Mouse (Mus musculus): ENCODE measurements around the gene Unc5cl.

Unc5cl gene

GRCm38 (mm10) chr17:48544722-48545121, 90.0 kb downstream of the Unc5cl start:
- no peak for DNase-seq

- peak; percentile 79 for DNase-seq
Measured at GRCm38 (mm10) chr17:48545223-48545943, 90.7 kb downstream of the Unc5cl start.

- no peak for DNase-seq
Measured at GRCm38 (mm10) chr17:48546036-48546435, 91.3 kb downstream of the Unc5cl start.

DNA sequence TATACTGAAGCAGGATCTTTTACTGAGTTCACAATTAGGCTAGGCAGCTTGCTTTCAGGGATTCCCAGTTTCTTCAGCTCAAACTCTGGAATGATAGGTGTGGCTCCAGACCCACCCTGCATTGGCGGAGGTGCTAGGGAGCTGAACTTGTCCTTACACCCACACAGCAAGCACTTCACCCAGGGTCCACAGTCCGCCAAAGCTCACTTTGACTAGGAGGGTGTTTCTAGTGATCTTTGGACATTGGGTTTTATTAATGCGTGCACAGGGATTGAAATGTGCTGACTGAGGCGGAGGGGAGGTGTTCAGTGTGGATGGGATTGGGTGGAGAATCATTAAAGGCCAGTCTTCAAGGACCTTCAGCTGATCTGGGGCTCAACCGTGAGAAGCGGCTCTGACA, 93.0 kb downstream of the Unc5cl start:
- DNase-seq = no peak

GRCm38 (mm10) chr17:48551788-48552531, 97.3 kb downstream of the Unc5cl start:
- DNase-seq = peak; percentile 57

- DNase-seq = no peak
Measured at GRCm38 (mm10) chr17:48552532-48552915, 97.8 kb downstream of the Unc5cl start.

DNA sequence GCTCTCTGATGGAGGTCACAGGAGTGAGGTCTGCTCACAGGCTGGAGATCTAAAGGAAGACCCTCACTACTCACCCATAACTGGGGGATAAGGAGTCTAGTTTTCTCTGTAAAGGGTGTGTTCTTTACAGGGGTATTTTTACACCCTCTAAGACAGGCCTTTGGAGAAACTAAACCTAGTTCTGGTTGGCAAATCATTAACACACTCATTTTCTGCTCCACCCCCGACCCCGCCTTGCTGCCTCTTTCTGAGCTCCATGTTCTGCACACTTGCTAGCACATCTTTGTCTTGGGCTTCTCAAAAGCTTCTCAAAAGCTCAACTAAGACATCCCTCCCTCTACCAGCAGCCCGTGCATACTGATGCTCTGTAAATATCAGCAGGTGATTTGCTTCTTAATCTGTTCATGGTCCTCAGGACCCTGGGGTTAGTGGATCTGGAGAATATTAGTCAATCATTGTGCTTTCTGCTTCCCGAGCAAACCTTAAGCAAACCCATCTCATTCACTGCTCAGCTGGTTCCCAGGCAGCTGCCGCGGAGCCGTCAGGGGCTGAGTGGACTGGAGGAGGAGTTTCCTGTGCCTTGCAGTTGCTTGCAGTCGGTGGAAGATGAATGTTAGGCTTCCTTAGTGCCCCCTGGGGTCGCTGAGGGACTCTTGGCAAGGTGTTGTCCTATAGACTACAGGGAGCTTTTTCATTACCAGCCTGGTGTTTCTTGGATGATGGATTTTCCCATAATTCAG, 101.7 kb downstream of the Unc5cl start:
- DNase-seq = no peak

- no peak for DNase-seq
Measured at GRCm38 (mm10) chr17:48557823-48558715, 103.4 kb downstream of the Unc5cl start.

DNA sequence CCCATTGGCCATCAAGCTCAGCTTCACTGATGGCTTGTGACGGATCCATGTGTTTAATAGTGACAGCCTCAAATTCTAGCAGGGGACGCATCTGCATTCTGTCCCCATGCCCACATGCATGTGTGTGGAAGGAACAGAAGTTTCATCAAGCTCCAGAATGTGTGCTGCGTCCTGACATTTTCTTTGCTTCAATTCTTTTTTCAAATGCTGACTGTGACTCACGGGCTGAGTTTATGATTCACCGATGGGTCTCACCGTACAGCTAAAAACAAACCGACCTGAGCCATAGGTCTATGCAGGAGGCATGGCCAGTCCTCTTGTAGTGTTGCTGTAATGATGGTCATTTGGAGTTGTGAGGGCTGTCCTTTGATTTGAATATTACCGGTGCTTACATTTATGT, 110.2 kb downstream of the Unc5cl start:
- DNase-seq = peak; percentile 40

- no peak for DNase-seq
Measured at GRCm38 (mm10) chr17:48569656-48570055, 115.0 kb downstream of the Unc5cl start.

GRCm38 (mm10) chr17:48581153-48581552, 126.5 kb downstream of the Unc5cl start:
- no peak for DNase-seq

- DNase-seq = no peak
Measured at GRCm38 (mm10) chr17:48582486-48582990, 127.8 kb downstream of the Unc5cl start.

DNA sequence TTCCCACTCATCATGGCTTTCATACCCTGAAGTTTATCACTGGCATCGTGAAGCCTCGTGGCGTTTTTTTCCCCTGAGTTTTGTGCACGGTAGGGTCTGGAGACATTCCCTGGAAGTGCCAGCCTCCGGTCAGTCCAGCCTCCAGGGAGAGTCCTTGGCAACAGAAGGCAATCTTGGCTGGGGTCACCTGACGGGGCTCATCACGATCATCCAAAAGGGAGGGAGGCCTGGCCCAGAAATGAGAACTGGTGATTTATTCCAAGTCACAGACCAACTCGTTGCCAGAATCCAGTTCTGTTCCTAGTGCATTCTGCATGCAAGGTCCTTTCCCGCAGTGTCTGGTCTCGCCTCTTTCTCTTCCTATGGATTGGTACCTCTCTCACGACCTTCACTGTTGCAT, 128.7 kb downstream of the Unc5cl start:
- DNase-seq = no peak

- DNase-seq = no peak
Measured at GRCm38 (mm10) chr17:48585902-48586359, 131.2 kb downstream of the Unc5cl start.

DNA sequence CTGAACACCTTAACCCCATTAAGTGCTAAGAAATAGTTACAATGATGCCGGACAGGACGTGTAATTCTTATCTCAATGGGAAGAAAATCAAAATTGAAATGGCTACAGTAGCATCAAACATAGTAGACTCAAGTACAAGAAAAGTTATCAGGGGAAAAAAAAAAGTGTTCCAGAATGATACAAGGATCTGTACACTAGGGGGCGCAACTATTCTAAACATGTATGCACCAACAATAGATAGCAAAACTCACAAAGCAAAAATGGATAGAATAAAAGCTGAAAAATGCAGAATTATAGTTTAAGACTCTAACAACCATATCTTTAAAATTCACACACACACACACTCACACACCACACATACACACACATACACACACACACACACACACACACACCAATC, 134.0 kb downstream of the Unc5cl start:
- no peak for DNase-seq
